Mouse (Mus musculus): Measurements from ENCODE around the gene Kars. TPM values are rescaled to one million over a fixed set of nuclear protein-coding genes. Genes with fewer than 3 reads are reported as not detected.

Kars gene
- 64.0 and 65.7 TPM in 2 replicates for polyA plus RNA-seq (2012; rRNA removed)

GRCm38 (mm10) chr8:112010997-112011815 is at the start of gene Kars, which contains the start of gene Terf2ip:
Gene Kars (minus strand): TSS chr8:112011323.
Gene Terf2ip (plus strand): TSS chr8:112011398.
- DNase-seq (ENCODE audit: extremely low spot score in 1 of 2, low spot score in 1 of 2): peak; percentile 81 to 93

DNA sequence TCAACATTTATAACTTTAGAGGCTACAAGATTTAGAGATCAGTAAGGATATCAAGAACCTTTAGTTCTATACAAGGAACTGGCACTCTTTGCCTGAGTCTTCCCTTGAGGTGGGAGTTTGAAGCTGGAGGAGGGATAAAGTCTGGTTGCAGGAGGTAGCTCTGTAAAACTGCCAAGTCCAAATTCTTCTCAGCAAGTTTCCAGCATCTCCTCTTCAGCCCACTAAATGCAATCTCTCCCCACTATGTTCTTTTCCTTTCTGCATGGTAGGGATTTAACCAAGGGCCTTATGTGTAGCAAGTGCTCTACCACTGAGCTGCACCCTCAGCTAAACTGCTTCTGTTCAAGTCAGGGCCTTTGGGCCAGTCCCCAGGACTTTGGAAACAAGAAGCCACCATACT is 43.3 kb upstream of the Kars start:
- DNase-seq (ENCODE audit: extremely low spot score in 1 of 2, low spot score in 1 of 2): peak in 1 of 2 experiments; percentile 28

DNA sequence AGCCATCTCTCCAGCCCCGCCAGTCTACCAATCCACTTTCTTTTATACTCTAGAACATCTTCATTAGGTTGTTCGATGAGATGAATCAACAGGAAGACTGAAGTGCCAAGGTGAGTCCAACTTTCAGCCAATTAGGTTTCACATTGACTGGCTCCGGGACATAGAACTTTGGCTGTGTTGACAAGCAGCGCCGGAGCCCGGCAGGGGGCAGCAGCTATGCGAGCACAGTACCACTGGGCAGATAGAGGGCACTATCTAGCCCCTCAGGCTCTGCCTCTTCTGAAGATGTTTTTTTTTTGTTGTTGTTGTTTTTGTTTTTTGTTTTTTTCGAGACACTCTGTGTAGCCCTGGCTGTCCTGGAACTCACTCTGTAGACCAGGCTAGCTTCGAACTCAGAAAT is 40.4 kb upstream of the Kars start:
- no peak for DNase-seq (ENCODE audit: extremely low spot score in 1 of 2, low spot score in 1 of 2)

GRCm38 (mm10) chr8:112049984-112050383 is 38.9 kb upstream of the Kars start:
- no peak for DNase-seq (ENCODE audit: extremely low spot score in 1 of 2, low spot score in 1 of 2)

GRCm38 (mm10) chr8:112048293-112048692 is 37.2 kb upstream of the Kars start:
- DNase-seq (ENCODE audit: extremely low spot score in 1 of 2, low spot score in 1 of 2): no peak

- peak; percentile 65 to 96 for DNase-seq (ENCODE audit: extremely low spot score in 1 of 2, low spot score in 1 of 2)
Measured at GRCm38 (mm10) chr8:112045896-112046295, 34.8 kb upstream of the Kars start.

DNA sequence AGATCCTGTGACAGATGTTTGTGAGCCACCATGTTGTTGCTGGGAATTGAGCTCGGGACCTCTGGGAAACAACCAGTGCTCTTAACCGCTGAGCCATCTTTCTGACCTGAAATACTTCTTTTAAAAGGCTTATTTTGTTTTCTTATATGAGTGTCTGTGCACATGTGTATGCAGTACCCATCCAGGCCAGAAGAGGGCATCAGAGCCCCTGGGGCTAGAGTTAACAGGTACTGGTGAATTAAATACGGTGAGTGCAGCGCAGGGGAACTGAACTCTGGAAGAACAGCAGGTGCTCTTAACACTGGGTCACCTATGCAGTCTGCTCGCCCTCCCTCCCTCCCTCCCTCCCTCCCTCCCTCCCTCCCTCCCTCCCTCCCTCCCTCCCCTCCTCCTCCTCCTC is 34.1 kb upstream of the Kars start:
- DNase-seq (ENCODE audit: extremely low spot score in 1 of 2, low spot score in 1 of 2): no peak

GRCm38 (mm10) chr8:112037521-112037920 is 26.4 kb upstream of the Kars start:
- DNase-seq (ENCODE audit: extremely low spot score in 1 of 2, low spot score in 1 of 2): no peak

DNA sequence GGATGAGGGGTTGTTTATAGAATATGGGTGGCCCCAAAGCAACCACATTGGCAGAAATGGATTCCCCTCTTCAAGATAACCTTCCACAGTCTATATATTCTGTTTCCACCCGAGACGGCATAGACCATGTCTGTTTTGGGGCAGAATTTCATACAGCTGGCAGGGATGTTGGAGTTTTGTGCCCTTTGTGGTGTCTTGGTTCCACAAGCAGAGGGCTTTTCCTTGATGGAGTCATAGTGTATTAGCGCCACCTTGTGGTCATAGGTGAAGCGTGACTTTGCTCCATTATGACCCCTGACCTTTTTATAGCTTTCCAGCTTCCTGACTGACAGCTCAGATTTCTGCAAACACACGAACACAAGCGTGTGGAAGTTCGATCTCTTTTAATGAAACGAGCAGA is 23.5 kb upstream of the Kars start:
- peak in 1 of 2 experiments; percentile 44 for DNase-seq (ENCODE audit: extremely low spot score in 1 of 2, low spot score in 1 of 2)

DNA sequence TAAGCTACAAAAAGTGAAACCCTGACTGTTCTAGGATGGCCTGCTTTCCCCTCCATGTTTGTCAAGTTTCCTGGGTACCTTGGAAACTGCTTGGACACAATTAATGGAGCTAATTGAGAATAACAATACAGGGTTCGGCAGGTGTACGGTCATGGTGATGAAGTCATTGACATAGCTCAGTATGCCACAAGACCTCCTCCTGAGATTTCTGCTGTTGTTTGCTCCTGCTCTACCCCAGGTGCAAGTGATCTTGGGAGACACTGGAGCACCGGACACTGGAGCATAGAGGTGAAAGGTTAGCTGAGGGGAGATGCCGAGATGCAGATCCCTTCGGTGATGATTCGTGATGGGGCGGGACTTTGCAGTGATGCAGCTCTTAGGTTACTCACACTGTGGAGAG is 21.9 kb upstream of the Kars start:
- no peak for DNase-seq (ENCODE audit: extremely low spot score in 1 of 2, low spot score in 1 of 2)

DNA sequence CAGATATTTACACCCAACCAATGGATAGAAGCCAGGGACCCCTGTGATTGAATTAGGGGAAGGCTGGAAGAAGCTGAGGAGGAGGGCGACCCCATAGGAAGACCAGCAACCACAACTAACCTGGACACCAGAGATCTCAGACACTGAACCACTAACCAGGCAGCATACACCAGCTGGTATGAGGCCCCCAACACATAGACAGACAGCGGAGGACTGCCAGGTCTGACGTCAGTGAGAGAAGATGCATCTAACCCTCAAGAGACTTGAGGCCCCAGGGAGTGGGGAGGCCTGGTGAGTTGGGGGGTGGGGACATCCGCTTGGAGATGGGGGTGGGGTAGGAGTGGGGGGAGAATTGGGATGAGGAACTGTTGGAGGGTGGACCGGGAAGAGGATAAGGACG is 19.5 kb upstream of the Kars start:
- no peak for DNase-seq (ENCODE audit: extremely low spot score in 1 of 2, low spot score in 1 of 2)

GRCm38 (mm10) chr8:112029455-112029854 is 18.3 kb upstream of the Kars start:
- no peak for DNase-seq (ENCODE audit: extremely low spot score in 1 of 2, low spot score in 1 of 2)

DNA sequence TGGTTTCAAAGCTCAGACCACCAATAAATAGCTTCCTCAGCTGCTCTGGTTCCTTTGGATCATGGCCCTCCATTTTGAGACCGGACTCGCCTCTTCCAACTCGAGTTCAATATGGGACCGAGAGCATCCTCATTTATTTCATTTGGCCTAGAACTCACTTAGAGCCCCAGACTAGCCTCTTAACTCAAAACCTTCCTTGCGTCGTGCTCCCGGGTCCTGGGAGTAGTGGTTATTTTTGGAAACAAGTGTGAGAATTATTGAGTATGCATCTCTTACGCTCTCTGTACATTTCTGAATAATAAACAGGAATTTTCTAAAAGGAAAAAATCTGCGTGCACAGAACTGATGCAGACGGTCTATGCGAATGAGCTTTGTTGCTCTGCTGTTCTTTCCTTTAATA is 3.8 kb upstream of the Kars start, which contains the start of gene Gm6793:
Gene Gm6793 (minus strand): TSS at position 101 of the 400 bp plus-strand sequence.
- no peak for DNase-seq (ENCODE audit: extremely low spot score in 1 of 2, low spot score in 1 of 2)

GRCm38 (mm10) chr8:112011816-112012242 is 706 bp upstream of the Kars start:
- peak in 1 of 2 experiments; percentile 46 for DNase-seq (ENCODE audit: extremely low spot score in 1 of 2, low spot score in 1 of 2)

DNA sequence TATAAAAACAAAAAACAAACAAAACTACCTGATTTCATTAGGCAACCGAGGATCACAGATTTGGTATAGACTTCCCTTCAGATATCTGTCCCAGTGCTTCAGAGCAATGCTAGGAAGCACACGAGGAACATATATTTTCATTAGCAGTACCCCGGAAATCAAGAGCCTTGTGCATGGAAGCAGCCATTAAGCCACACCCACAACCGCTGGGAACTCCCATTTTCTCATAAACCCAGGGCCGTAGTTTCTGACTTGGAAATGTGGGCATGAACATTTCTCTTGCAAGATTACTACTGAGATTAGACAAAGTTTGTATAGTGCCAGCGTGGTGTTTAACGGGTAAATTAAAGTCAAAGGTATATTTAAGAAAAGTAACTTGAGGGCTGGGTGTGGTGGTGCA is 1.6 kb downstream of the Kars start:
- DNase-seq (ENCODE audit: extremely low spot score in 1 of 2, low spot score in 1 of 2): no peak

DNA sequence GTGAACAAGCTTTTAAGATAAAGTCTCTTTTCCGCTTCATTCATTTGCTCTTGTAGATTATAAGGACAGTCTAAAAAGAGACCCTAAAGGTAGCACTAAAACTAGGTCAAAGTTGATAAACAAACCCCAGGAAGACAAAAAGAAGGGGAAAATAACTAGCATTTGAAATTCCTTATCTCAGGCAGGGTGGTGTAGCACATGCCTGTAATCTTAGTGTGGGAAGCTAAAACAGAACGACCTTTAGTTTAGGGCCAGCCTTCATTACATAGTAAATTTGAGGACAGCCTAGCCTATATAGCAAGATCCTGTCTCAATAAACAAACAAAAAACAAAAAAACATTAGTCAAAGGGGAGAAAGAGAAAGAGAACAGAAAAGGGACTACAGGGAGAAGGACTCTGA is 3.5 kb downstream of the Kars start:
- DNase-seq (ENCODE audit: extremely low spot score in 1 of 2, low spot score in 1 of 2): no peak

- DNase-seq (ENCODE audit: extremely low spot score in 1 of 2, low spot score in 1 of 2): peak; percentile 54 to 68
Measured at GRCm38 (mm10) chr8:112005601-112006000, 5.5 kb downstream of the Kars start.

DNA sequence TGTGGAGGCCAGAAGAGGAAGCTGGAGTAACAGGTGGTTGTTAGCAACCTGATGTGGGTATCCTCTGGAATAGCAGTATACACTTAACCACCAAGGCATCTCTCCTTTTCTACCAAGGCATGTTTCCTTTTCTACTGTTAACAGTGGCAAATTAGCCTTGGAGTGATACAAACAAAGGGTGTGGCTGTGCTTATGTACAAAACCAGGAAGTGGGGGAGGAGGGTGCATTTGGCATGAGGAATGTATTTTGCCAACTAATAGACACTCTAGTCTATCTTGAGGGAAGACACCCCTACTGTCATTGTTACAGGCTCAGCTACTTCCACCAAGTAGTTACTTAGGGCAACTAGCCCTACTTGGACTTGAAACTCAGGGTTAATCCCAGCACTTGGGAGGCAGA is 6.4 kb downstream of the Kars start:
- no peak for DNase-seq (ENCODE audit: extremely low spot score in 1 of 2, low spot score in 1 of 2)

DNA sequence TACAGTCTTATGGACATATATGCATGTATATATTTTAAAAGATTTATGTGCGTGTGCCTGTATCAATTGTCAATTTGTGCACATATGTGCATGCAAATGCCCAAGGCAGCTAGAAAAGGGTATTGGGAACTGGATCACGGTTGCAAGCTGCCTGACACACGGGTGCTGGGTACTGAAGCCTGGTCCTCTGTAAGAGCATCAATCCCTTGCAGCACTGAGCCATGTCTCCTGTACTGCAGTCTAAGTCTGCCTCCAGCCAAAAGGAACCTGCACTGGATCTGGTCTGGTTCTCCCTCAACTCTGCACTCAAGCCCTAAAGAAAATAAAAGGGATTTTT is 18.5 kb downstream of the Kars start:
- DNase-seq (ENCODE audit: extremely low spot score in 1 of 2, low spot score in 1 of 2): no peak

DNA sequence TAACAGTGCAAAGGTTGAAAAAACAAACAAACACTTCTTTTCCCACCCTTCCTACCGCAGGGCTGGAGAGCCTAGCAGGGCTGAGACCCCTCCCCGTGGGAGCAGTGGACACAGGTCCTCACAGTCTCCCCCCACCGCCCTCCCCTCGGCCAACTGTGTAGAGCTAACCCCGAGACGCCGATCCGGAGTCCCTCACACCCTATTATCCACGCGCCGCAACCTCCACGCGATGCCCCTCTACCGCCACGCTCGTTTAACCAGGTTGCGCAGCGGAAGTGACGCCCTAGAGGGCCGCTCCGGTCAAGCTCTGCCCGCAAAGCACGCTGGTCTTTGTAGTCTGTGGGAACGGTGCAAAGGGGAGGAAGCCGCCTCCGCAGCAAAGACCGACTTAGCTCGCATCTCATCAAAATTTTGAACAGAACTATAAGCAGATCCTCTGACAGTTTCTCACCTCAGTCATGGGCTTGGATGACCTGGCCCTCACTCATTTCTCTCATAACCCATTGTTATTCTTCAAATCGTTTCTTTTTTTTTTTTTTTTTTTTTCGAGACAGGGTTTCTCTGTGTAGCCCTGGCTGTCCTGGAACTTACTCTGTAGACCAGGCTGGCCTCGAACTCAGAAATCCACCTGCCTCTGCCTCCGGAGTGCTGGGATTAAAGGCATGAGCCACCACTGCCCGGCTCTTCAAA is 19.0 kb downstream of the Kars start, which contains the start of gene Adat1:
Gene Adat1 (minus strand): TSS at position 290 of the 690 bp plus-strand sequence.
- peak; percentile 77 to 91 for DNase-seq (ENCODE audit: extremely low spot score in 1 of 2, low spot score in 1 of 2)

- peak in 1 of 2 experiments; percentile 26 for DNase-seq (ENCODE audit: extremely low spot score in 1 of 2, low spot score in 1 of 2)
Measured at GRCm38 (mm10) chr8:111991278-111991677, 19.8 kb downstream of the Kars start.

DNA sequence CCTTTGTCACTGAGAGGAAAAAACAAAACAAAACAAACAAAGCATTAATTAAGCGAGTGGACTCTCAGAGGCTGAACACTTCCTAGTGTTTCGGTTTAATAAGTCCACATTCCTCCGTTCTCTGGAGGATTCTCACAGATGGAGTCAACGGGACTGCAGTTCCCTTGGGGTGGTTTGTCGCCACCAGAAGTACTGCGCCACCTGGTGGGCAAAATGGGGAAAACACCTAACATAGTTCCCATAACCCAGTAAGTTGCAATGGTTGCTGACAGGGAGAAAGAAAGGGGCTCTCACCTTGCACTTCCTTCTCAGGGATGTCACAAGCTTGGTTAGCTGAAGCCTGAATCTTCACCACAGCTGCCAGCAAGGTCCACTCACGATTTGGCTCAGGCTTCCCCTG is 21.2 kb downstream of the Kars start:
- DNase-seq (ENCODE audit: extremely low spot score in 1 of 2, low spot score in 1 of 2): peak in 1 of 2 experiments; percentile 88
